Mouse (Mus musculus) limb, embryonic 13.5 days (tissue): ENCODE measurements around the gene C8g. TPM values are rescaled to one million over a fixed set of nuclear protein-coding genes. Genes with fewer than 3 reads are reported as not detected.

Source experiments
- ATAC-seq: fragments of 200-750 bp; cut with Nextera tagmentation; 2 replicates; pipeline ENCODE4 v1.8.0; 2017; ENCODE audit warnings: low read depth, moderate number of reproducible peaks, moderate TSS enrichment; ENCODE audit not compliant: low FRiP score
- H3K27ac ChIP-seq: fragments of 300-500 bp; sonication (generic); 2 replicates; pipeline ENCODE4 v1.5.1; 2015; ENCODE audit warnings: inconsistent platforms, mild to moderate bottlenecking, moderate library complexity
- H3K27me3 ChIP-seq: fragments of 300-500 bp; sonication (generic); 2 replicates; pipeline ENCODE4 v1.6.1; 2015; ENCODE audit warnings: mild to moderate bottlenecking, inconsistent platforms
- H3K36me3 ChIP-seq: fragments of 300-500 bp; sonication (generic); 2 replicates; pipeline ENCODE4 v1.6.1; 2015; ENCODE audit warnings: inconsistent platforms, mild to moderate bottlenecking, moderate library complexity
- H3K4me1 ChIP-seq: fragments of 300-500 bp; sonication (generic); 2 replicates; pipeline ENCODE4 v1.6.1; 2015; ENCODE audit warnings: inconsistent platforms
- H3K4me2 ChIP-seq: fragments of 300-500 bp; sonication (generic); replicated peaks from 2 replicates; pipeline ENCODE4 v1.6.1; 2015; ENCODE audit warnings: inconsistent platforms, mild to moderate bottlenecking, moderate library complexity
- H3K4me3 ChIP-seq: fragments of 300-500 bp; sonication (generic); 2 replicates; pipeline ENCODE4 v1.5.1; 2015; ENCODE audit warnings: moderate library complexity, mild to moderate bottlenecking, inconsistent platforms
- H3K9ac ChIP-seq: fragments of 300-500 bp; sonication (generic); 2 replicates; pipeline ENCODE4 v1.6.1; 2015; ENCODE audit warnings: mild to moderate bottlenecking, inconsistent platforms
- H3K9me3 ChIP-seq: fragments of 300-500 bp; sonication (generic); 2 replicates; pipeline ENCODE4 v1.6.1; 2016; ENCODE audit warnings: inconsistent platforms
- WGBS: fragments of 180-500 bp; shearing (Covaris S2); methylation state at CpG from one replicate; pipeline ENCODE4 v1.1.7; 2015; 5-methylcytosine and 5-hydroxymethylcytosine counted together
- polyA plus RNA-seq: library from polyadenylated mRNA; unstranded; fragments of >200 nt; fragmentation: Nextera tagmentation; extraction: Ambion mirVana; gene quantifications from 2 replicates; pipeline ENCODE4 v1.2.1, GENCODE M21; 2015

Gene C8g
- polyA plus RNA-seq: 5.5 and 7.2 TPM in 2 replicates

GRCm38 (mm10) chr2:25501593-25502486 is at the start of gene C8g:
C8g (minus strand) TSS chr2:25501719.
- no peaks in the 10 kb centered on the region for H3K9me3 ChIP-seq
- H3K36me3 ChIP-seq: peaks cover 42% of the 10 kb centered on the region
- H3K27ac ChIP-seq: peak within 1 kb of the TSS; percentile 69; the same call in 1 of the 2 replicates
- H3K4me1 ChIP-seq: peaks cover 16% of the 10 kb centered on the region
- WGBS: 77% methylated on average over 20 of the region's 20 CpGs
- H3K4me2 ChIP-seq: peak within 1 kb of the TSS; percentile 99
- H3K4me3 ChIP-seq: peak within 1 kb of the TSS; percentile 80
- peak within 1 kb of the TSS; percentile 89 for H3K9ac ChIP-seq
- no peaks in the 10 kb centered on the region for H3K27me3 ChIP-seq
- ATAC-seq: no peak

- Histone ChIP-seq H3K9ac (no peak overlapping the region), H3K27ac (no peak overlapping the region), H3K36me3 (no peaks in the 10 kb centered on the region), H3K4me2 (no peak overlapping the region), H3K4me3 (no peak overlapping the region), H3K4me1 (peaks cover 4% of the 10 kb centered on the region; the same call in 1 of the 2 replicates), H3K9me3 (no peaks in the 10 kb centered on the region), H3K27me3 (no peaks in the 10 kb centered on the region)
- ATAC-seq: no peak
- WGBS: 32% methylated on average over 5 of the region's 5 CpGs
Observed at GRCm38 (mm10) chr2:25551186-25551585, 49.7 kb upstream of the C8g start.

- Histone ChIP-seq H3K4me1 (peaks cover 17% of the 10 kb centered on the region), H3K27ac (no peak overlapping the region), H3K9ac (peak overlapping the region; percentile 25; the same call in 1 of the 2 replicates), H3K4me2 (no peak overlapping the region), H3K4me3 (no peak overlapping the region), H3K9me3 (no peaks in the 10 kb centered on the region), H3K36me3 (no peaks in the 10 kb centered on the region), H3K27me3 (no peaks in the 10 kb centered on the region)
- WGBS: 58% methylated on average over 9 of the region's 9 CpGs
- no peak for ATAC-seq
Observed at GRCm38 (mm10) chr2:25549021-25549991, 47.8 kb upstream of the C8g start.

- no peaks in the 10 kb centered on the region for H3K27me3 ChIP-seq
- 3% methylated on average over 48 of the region's 48 CpGs for WGBS
Observed at GRCm38 (mm10) chr2:25546811-25547491, 45.4 kb upstream of the C8g start, which contains the start of gene Traf2. Traf2 (minus strand) TSS chr2:25546940.

DNA sequence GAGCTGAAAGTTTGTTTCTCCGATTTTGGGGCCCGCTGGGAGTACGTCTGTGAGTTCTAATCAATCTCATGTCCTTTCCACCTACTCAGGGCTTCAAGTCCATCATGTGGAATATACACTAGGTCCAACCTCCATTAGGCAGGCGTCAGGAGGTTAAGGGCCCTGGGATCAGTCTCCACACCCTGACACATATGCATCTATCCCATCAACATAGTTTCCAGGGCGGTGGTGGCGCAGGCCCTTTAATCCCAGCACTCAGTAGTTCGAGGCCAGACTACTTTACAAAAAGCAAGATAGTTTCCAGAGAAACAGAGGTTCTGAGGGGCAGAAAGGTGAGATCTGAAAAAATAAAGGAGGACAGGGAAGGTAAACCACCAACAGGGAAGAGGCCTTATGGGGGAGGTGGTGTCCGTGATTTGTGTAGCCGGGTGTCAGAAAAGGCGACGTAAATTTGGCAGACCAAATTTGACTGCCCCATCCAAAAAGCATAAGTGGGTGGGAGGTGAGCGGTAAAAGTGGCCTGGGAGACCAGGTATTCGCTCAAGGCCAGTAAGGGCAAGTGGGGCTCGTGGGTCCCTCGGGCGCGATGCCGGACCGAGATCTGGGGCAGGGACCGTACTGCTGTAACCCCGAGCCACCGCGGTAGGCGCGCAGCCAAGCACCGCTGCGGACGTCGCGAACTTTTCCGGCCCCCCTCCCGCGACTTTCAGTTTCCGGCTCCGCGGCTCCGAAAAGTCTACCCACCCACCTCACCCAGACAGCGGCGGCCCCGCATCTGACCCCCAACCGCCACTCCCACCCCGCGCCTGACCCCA is 44.7 kb upstream of the C8g start:
- 8% methylated on average over 38 of the region's 43 CpGs for WGBS
- H3K36me3 ChIP-seq: no peaks in the 10 kb centered on the region
- H3K27me3 ChIP-seq: no peaks in the 10 kb centered on the region
- H3K9me3 ChIP-seq: no peaks in the 10 kb centered on the region
- peak; percentile 75 for ATAC-seq
- H3K4me3 ChIP-seq: peak overlapping the region; percentile 75
- peak overlapping the region; percentile 65; the same call in 1 of the 2 replicates for H3K27ac ChIP-seq
- H3K4me1 ChIP-seq: peaks cover 21% of the 10 kb centered on the region
- H3K9ac ChIP-seq: peak overlapping the region; percentile 89
- H3K4me2 ChIP-seq: peak overlapping the region; percentile 85

More at GRCm38 (mm10) chr2:25546811-25547491, 45.4 kb upstream of the C8g start, which contains the start of gene Traf2:
- peak; percentile 99 for ATAC-seq
- Histone ChIP-seq H3K4me1 (peaks cover 17% of the 10 kb centered on the region), H3K4me2 (peak within 1 kb of the TSS; percentile 85), H3K9me3 (no peaks in the 10 kb centered on the region), H3K27ac (peak within 1 kb of the TSS; percentile 65; the same call in 1 of the 2 replicates), H3K4me3 (peak within 1 kb of the TSS; percentile 75), H3K36me3 (no peaks in the 10 kb centered on the region), H3K9ac (peak within 1 kb of the TSS; percentile 89)

- no peak overlapping the region for H3K4me2 ChIP-seq
- H3K36me3 ChIP-seq: peaks cover 18% of the 10 kb centered on the region
- H3K4me3 ChIP-seq: no peak overlapping the region
- ATAC-seq: no peak
- H3K9me3 ChIP-seq: no peaks in the 10 kb centered on the region
- peaks cover 17% of the 10 kb centered on the region for H3K4me1 ChIP-seq
- WGBS: 75% methylated on average over 10 of the region's 10 CpGs
- no peak overlapping the region for H3K27ac ChIP-seq
- H3K9ac ChIP-seq: no peak overlapping the region
- no peaks in the 10 kb centered on the region for H3K27me3 ChIP-seq
Observed at GRCm38 (mm10) chr2:25541644-25542367, 40.3 kb upstream of the C8g start.

GRCm38 (mm10) chr2:25540541-25540948 is 39.0 kb upstream of the C8g start:
- Histone ChIP-seq H3K36me3 (peaks cover 31% of the 10 kb centered on the region), H3K9me3 (no peaks in the 10 kb centered on the region), H3K4me3 (no peak overlapping the region), H3K4me2 (no peak overlapping the region), H3K4me1 (peaks cover 11% of the 10 kb centered on the region), H3K27me3 (no peaks in the 10 kb centered on the region), H3K27ac (no peak overlapping the region), H3K9ac (no peak overlapping the region)
- 94% methylated on average over 4 of the region's 4 CpGs for whole genome bisulfite sequencing
- no peak for ATAC-seq

- 95% methylated on average over 8 of the region's 8 CpGs for WGBS
- ATAC-seq: no peak
- H3K36me3 ChIP-seq: peaks cover 64% of the 10 kb centered on the region
Observed at GRCm38 (mm10) chr2:25536531-25536930, 35.0 kb upstream of the C8g start.

DNA sequence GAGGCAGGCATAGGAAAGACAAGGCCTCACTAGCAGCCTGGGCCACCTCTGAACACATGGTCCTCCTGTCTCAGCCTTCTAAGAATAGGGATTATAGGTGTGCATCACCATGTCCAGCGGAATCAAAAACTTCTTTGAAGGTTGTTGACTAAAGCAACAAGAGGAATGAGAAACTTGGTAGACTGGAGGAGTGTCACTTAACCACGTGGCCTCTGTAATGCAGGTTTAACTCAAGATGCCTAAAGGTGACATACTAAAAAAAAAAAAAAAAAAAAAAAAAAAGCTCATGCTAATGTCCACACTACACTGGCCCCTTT is 33.3 kb upstream of the C8g start:
- H3K9me3 ChIP-seq: no peaks in the 10 kb centered on the region
- WGBS: 89% methylated on average over 2 of the region's 2 CpGs
- no peaks in the 10 kb centered on the region for H3K4me1 ChIP-seq
- no peak overlapping the region for H3K4me3 ChIP-seq
- no peak overlapping the region for H3K27ac ChIP-seq
- ATAC-seq: no peak
- peaks cover 81% of the 10 kb centered on the region for H3K36me3 ChIP-seq
- no peaks in the 10 kb centered on the region for H3K27me3 ChIP-seq
- H3K9ac ChIP-seq: no peak overlapping the region
- H3K4me2 ChIP-seq: no peak overlapping the region

More at GRCm38 (mm10) chr2:25536531-25536930, 35.0 kb upstream of the C8g start:
- no peak overlapping the region for H3K4me2 ChIP-seq
- no peak overlapping the region for H3K4me3 ChIP-seq
- H3K9ac ChIP-seq: no peak overlapping the region
- no peaks in the 10 kb centered on the region for H3K27me3 ChIP-seq
- H3K27ac ChIP-seq: no peak overlapping the region
- H3K9me3 ChIP-seq: no peaks in the 10 kb centered on the region
- H3K4me1 ChIP-seq: no peaks in the 10 kb centered on the region

DNA sequence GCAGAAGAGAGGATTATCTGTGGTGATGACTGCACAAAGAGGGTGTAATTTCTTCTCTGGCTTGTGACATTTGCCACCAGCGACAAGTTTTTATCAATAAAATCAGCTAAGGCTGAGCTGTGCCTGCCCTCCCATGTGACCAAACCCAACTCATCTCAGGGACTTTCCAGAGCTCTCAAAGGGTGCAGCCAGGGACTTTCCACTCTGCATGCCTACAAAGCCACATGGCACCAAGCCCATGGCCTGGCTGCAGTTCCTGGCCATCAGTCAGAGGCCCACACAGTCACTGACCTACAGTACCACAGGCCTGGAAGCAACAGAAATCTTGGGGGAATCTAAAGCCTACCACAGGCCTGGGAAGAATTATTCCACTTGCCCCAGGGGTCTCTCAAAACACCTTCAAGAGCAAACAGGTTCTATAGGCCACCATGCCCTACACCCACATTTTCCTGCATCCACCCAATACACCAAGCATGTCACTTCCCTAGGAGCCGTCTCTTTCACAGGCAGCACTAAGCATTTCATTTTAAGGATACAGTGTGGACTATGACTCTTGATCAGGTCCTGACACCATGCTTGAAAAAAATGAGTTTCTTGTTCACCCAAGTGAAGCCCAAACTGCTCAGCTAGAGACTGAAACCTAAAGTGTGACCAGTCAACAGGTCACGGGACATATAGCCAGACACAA is 32.8 kb upstream of the C8g start:
- Histone ChIP-seq H3K4me2 (no peak overlapping the region), H3K27ac (no peak overlapping the region), H3K9ac (no peak overlapping the region), H3K9me3 (no peaks in the 10 kb centered on the region), H3K27me3 (no peaks in the 10 kb centered on the region), H3K4me3 (no peak overlapping the region), H3K4me1 (no peaks in the 10 kb centered on the region), H3K36me3 (peaks cover 86% of the 10 kb centered on the region)
- no peak for ATAC-seq
- WGBS: 90% methylated on average over 3 of the region's 3 CpGs
